Mouse (Mus musculus) erythroblast, embryonic 14.5 days (primary cell): ENCODE data around the gene Myh2. TPM values are rescaled to one million over a fixed set of nuclear protein-coding genes. Genes with fewer than 3 reads are reported as not detected.

Experiments
- H3K27me3 ChIP-seq: 2 replicates; pipeline ENCODE4 v1.6.1; 2012; ENCODE audit warnings: inconsistent platforms; ENCODE audit not compliant: control insufficient read depth
- H3K36me3 ChIP-seq: 2 replicates; pipeline ENCODE4 v1.6.1; 2012; ENCODE audit warnings: mild to moderate bottlenecking, inconsistent platforms; ENCODE audit not compliant: control insufficient read depth
- H3K4me1 ChIP-seq: 2 replicates; pipeline ENCODE4 v1.6.1; 2012; ENCODE audit warnings: inconsistent platforms; ENCODE audit not compliant: control insufficient read depth
- H3K4me3 ChIP-seq: replicated peaks from 2 replicates; pipeline ENCODE3; 2012; ENCODE audit warnings: moderate library complexity, mild to moderate bottlenecking, inconsistent platforms
- H3K9me3 ChIP-seq: 2 replicates; pipeline ENCODE4 v1.6.1; 2012; ENCODE audit warnings: low read length, inconsistent platforms, mixed read lengths; ENCODE audit not compliant: control insufficient read depth
- GATA1 ChIP-seq: IDR thresholded peaks from 2 replicates; pipeline ENCODE4 v1.6.1; 2012; ENCODE audit warnings: low read length, inconsistent platforms, mixed read lengths
- TAL1 ChIP-seq: IDR thresholded peaks from 3 replicates; pipeline ENCODE4 v1.6.1; 2012; ENCODE audit warnings: low read length, inconsistent platforms, mixed read lengths
- polyA plus RNA-seq: library from polyadenylated mRNA; stranded (reverse); fragments of >175 nt; gene quantifications from 2 replicates; pipeline ENCODE4 v1.2.3, GENCODE M21; 2012

Myh2 gene
- not detected in 2 replicates for polyA plus RNA-seq

GRCm38 (mm10) chr11:67170727-67171126 is at the start of gene Myh2:
Gene Myh2, plus strand, starts transcription at chr11:67171027.
- TF ChIP-seq GATA1 (no peak), TAL1 (no peak)
- Histone ChIP-seq H3K27me3 (no peaks in the 10 kb centered on the region), H3K4me3 (no peak within 1 kb of the TSS), H3K9me3 (no peaks in the 10 kb centered on the region), H3K4me1 (no peaks in the 10 kb centered on the region), H3K36me3 (no peaks in the 10 kb centered on the region)

GRCm38 (mm10) chr11:67124943-67125342 is 45.9 kb upstream of the Myh2 start:
- Histone ChIP-seq H3K4me1 (no peaks in the 10 kb centered on the region), H3K27me3 (no peaks in the 10 kb centered on the region), H3K36me3 (no peaks in the 10 kb centered on the region), H3K4me3 (no peak overlapping the region), H3K9me3 (no peaks in the 10 kb centered on the region)
- TF ChIP-seq GATA1 (no peak), TAL1 (no peak)

GRCm38 (mm10) chr11:67125361-67125760 is 45.5 kb upstream of the Myh2 start:
- Histone ChIP-seq H3K36me3 (no peaks in the 10 kb centered on the region), H3K9me3 (no peaks in the 10 kb centered on the region), H3K4me3 (no peak overlapping the region), H3K27me3 (no peaks in the 10 kb centered on the region), H3K4me1 (no peaks in the 10 kb centered on the region)
- TF ChIP-seq TAL1, result no peak
- no peak for TF ChIP-seq GATA1

GRCm38 (mm10) chr11:67133526-67133925 is 37.3 kb upstream of the Myh2 start:
- no peak overlapping the region for H3K4me3 ChIP-seq

GRCm38 (mm10) chr11:67134654-67135053 is 36.2 kb upstream of the Myh2 start:
- TF ChIP-seq TAL1, result no peak
- no peak for TF ChIP-seq GATA1
- no peak overlapping the region for H3K4me3 ChIP-seq
- no peaks in the 10 kb centered on the region for H3K27me3 ChIP-seq
- no peaks in the 10 kb centered on the region for H3K9me3 ChIP-seq
- H3K4me1 ChIP-seq, result no peaks in the 10 kb centered on the region
- no peaks in the 10 kb centered on the region for H3K36me3 ChIP-seq

More at GRCm38 (mm10) chr11:67133526-67133925, 37.3 kb upstream of the Myh2 start:
- Histone ChIP-seq H3K9me3 (no peaks in the 10 kb centered on the region), H3K4me1 (no peaks in the 10 kb centered on the region), H3K27me3 (no peaks in the 10 kb centered on the region), H3K36me3 (no peaks in the 10 kb centered on the region)
- no peak for TF ChIP-seq TAL1
- TF ChIP-seq GATA1, result no peak

- H3K4me3 ChIP-seq, result no peak overlapping the region
- no peaks in the 10 kb centered on the region for H3K4me1 ChIP-seq
- H3K36me3 ChIP-seq, result no peaks in the 10 kb centered on the region
- no peaks in the 10 kb centered on the region for H3K9me3 ChIP-seq
- no peaks in the 10 kb centered on the region for H3K27me3 ChIP-seq
- TF ChIP-seq GATA1 (no peak), TAL1 (no peak)
These were observed 35.3 kb upstream of the Myh2 start for GRCm38 (mm10) chr11:67135532-67135931.

GRCm38 (mm10) chr11:67139556-67139955 is 31.3 kb upstream of the Myh2 start:
- Histone ChIP-seq H3K9me3 (no peaks in the 10 kb centered on the region), H3K36me3 (no peaks in the 10 kb centered on the region), H3K4me3 (no peak overlapping the region), H3K27me3 (no peaks in the 10 kb centered on the region), H3K4me1 (no peaks in the 10 kb centered on the region)
- no peak for TF ChIP-seq GATA1
- TF ChIP-seq TAL1, result no peak

GRCm38 (mm10) chr11:67140175-67140574 is 30.7 kb upstream of the Myh2 start:
- Histone ChIP-seq H3K4me1 (no peaks in the 10 kb centered on the region), H3K27me3 (no peaks in the 10 kb centered on the region), H3K9me3 (no peaks in the 10 kb centered on the region), H3K4me3 (no peak overlapping the region), H3K36me3 (no peaks in the 10 kb centered on the region)
- TF ChIP-seq GATA1 (no peak), TAL1 (no peak)

- Histone ChIP-seq H3K27me3 (no peaks in the 10 kb centered on the region), H3K4me3 (no peak overlapping the region), H3K36me3 (no peaks in the 10 kb centered on the region), H3K4me1 (no peaks in the 10 kb centered on the region), H3K9me3 (no peaks in the 10 kb centered on the region)
- no peak for TF ChIP-seq TAL1
- TF ChIP-seq GATA1, result no peak
These were observed 29.8 kb upstream of the Myh2 start for GRCm38 (mm10) chr11:67141031-67141430.

GRCm38 (mm10) chr11:67142047-67142446 is 28.8 kb upstream of the Myh2 start:
- Histone ChIP-seq H3K4me3 (no peak overlapping the region), H3K9me3 (no peaks in the 10 kb centered on the region), H3K4me1 (no peaks in the 10 kb centered on the region), H3K27me3 (no peaks in the 10 kb centered on the region), H3K36me3 (no peaks in the 10 kb centered on the region)
- TF ChIP-seq TAL1 (no peak), GATA1 (no peak)
